Mouse (Mus musculus): Measurements from ENCODE around the gene Cdcp1. TPM values are rescaled to one million over a fixed set of nuclear protein-coding genes. Genes with fewer than 3 reads are reported as not detected.

Cdcp1 gene
- total RNA-seq, 2 experiments from 2014 or later = 0.13 TPM; not detected in 1

DNA sequence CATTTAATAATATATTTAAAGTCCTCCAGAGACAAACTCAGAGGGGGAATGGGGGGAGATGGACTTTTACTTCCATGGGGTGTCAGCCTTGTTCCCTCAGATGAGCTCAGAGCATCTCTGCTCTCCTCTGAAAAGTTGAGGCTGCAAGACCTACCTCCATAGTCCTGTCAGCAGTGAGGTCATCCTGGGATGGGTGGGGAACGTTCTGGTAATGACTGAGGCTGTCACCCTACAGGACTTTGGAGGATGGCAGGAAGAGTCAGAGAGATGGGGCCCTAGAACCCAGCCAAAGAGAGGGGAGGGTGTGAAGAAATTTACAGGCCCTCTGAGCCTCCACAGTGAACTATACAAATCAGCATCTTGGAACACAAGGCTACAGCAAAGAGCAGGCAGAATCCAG lies 64.3 kb downstream of the Cdcp1 start:
- no peak for DNase-seq

DNA sequence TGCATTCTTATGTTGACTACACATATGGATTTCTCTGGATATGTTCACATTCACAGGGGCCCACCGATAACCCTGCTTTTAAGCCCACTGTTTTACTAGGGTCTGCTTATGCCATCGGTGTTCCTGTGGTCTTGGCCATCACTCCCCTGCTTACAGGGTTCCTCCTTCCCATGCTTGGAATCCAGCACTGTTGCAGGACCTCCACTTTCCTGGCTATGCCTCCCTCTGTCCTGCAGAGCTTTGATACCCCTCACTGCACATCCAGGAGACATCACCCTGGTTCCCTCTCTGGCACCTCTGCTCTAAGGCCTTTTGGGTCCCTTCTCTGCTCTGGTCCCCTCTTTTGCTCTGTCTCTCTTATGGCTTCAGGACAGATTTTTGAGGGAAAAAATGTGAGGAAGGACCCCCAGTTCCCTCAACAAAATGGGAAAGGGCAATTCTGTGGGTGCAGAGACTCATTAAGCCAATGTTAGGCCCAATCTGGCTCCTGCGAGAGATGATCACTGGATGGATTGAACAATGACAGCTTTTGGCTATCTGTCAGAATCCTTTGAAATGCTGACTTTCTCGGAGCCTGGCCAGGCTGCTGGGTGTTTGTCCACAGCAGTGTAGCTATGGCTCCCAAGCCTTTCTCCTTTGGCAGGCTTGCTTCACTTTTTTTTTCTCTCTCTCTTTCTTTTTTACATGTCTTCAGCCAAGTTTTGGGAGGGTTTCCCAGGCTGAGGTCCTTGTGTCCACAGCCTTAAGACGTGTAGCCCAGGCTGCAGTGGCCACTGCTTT lies 65.4 kb downstream of the Cdcp1 start, which contains the start of gene Clec3b:
Gene Clec3b (plus strand): TSS at position 706 of the 780 bp plus-strand sequence.
- peak; percentile 12 to 45 for DNase-seq

DNA sequence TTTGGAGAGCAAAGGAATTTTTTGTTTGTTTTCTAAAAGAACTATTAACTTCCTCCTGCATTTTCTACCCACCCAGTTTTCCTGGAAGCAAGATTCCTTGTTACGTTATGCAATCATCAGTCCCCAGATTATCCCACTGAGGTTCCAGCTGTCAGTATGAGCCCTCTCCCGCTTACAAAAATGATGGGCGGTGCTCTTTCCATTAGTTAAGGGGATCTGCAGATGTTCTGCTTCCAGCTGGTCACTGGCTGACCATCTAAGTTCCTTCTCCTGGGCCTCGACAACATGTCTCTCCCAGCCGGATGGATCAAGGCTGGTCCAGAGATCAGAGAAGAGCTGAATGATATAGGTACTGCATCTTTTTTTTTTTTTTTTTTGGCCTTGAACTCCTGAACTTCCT lies 67.4 kb downstream of the Cdcp1 start:
- no peak for DNase-seq

DNA sequence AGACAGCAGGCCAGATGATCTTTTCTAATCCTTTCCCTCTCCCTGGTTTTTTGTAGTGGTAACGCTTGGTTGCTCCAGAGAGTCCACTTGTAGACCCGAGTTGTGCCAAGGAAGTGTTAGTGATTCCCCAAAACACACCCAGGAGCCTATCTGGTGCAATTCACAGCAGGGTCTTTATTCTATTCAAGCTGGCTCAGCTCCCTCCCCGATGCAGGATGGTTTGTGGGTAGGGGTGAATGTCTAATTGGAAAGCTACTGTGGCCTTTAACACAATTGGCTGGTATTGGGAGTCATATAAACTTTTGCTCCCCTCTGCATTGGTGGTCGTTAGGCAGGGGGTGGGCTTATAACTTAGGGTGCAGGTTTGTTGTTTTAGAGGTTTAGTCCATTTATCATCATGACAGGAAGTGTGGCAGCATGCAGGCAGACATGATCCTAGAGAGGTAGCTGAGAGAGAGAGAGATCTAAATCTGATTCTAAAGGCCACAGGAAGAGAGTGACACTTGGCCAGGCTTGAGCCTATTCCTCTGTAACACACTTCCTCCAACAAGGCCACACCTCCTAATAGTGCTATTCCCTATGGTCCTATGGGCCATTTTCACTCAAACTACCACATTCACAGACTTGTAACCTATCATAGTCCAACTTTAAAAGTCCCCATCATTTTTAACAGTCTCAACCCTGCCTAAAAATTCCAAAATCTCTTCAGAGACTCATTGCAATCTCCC lies 75.8 kb downstream of the Cdcp1 start:
- DNase-seq = no peak

DNA sequence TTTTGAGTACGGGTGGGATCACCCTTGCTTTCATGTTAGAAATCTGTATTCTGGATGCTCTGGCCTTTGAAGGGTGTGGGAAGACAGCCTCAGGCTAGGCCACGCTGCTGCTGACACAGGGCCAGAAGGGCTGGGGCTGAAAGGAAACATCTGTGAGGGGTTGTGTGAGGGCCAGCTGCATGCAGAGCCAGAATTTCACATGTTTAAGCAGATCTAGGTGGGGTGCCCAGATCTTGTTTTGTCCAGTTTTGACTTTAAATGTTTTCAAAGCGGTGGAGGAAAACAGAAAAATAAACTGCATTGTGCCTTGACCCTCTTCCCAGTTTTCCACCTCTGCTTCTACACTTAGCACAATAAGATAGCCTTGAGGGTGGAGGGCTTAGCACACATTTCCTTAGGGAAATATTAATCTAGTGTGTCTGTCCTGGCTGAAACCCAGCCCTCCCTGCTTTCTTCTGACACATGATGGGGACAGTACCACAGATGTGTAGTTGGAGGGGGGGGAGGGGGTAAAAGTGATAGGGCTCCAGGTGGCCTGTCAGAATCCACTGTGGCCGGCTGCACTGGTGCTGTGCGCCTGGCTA lies 76.9 kb downstream of the Cdcp1 start:
- DNase-seq = peak; percentile 38 to 55

DNA sequence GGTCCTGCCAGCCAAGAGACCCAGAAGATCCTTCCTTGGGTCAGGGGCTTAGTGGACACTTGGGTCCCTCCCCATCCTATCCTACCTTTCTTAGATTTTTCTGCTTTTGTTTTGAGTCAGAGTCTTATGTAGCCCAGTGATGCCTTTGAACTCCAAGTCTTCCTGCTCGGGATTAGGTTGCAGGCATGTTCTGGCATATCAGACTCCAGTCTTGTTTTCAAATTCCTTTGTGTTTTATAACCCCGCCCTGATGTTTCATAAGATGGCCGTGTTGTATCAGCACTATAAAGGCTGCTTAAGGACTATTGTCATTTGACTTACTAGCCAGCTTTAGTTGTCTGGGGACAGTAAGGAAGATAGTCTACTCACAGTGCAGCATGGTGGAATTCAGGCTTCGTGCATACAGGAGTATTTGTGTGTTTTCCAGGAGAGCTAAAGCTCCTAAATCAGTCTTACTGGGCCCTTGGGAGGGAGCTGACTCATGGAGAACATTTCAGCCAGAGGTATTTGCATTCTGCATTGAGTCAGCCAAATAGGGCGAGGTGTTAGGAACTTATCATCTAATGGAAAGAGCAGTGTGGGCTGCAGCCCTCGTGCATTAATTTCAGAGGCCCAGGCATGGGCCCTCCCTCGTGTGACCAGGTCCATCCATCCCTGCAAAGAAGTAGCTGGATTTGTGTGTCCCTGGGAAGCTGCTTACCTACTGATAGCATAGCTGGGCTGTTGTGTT lies 78.7 kb downstream of the Cdcp1 start:
- no peak for DNase-seq

DNA sequence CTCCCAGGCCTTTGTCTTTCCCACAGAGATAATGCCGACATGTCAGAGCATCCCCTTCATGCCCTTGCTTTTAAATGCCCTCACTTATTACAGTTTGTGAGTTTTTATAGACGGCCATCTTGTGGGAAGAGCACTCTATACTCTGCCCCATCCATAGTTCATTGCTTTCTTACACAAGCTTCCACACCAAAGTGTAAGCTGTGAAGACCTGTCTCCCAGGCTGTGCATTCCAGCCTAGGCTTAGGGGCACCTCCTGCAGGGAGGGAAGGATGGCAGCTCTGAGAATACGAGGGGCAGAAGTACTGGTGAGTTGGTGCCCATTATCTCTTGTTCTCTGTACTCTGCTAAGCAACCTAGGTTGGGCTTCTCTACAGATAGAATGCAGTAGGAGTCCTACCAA lies 82.8 kb downstream of the Cdcp1 start:
- DNase-seq = no peak

DNA sequence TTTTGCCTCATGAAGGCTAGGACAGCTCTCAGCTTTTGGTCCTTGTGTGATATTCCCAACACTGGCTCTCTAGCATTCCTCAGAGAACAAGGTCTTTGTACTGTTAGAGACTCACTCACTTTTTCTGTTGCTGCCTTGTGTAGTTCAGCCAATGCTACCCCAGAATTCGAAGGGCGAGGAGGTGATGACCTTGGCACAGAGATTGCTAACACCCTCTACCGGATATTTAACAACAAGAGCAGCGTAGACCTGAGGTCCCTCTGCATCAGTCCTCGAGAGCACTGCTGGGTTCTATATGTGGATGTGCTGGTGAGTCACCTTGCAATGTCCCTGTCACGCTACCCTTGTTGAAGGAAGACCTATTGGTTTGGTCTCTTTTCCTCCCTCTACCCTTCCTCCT lies 88.2 kb downstream of the Cdcp1 start:
- DNase-seq = no peak

DNA sequence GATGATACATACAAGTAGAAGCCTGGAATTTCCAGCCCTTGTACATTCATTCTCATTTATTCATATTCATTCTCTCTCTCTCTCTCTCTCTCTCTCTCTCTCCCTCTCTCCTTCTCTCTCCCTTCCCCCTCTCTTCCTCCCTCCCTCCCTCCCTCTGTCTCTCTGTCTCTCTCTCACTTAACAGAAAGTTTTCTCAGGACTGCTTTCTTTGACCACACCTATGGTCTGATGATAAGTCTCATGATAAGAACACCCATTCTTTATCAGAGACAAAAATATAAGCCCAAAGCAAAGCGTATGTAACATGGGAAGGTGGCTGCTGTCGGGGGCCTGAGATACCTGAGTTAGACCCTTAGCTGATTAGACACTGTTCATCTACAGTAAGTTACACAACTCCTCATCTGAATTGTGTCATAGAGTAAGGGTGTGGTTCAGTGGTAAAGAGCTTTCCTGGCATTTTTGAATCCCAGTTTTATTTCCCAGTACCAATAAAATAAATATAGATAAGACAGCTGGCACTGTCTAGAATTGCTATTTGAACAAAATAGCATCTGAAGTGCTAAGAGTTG lies 91.3 kb downstream of the Cdcp1 start:
- no peak for DNase-seq

DNA sequence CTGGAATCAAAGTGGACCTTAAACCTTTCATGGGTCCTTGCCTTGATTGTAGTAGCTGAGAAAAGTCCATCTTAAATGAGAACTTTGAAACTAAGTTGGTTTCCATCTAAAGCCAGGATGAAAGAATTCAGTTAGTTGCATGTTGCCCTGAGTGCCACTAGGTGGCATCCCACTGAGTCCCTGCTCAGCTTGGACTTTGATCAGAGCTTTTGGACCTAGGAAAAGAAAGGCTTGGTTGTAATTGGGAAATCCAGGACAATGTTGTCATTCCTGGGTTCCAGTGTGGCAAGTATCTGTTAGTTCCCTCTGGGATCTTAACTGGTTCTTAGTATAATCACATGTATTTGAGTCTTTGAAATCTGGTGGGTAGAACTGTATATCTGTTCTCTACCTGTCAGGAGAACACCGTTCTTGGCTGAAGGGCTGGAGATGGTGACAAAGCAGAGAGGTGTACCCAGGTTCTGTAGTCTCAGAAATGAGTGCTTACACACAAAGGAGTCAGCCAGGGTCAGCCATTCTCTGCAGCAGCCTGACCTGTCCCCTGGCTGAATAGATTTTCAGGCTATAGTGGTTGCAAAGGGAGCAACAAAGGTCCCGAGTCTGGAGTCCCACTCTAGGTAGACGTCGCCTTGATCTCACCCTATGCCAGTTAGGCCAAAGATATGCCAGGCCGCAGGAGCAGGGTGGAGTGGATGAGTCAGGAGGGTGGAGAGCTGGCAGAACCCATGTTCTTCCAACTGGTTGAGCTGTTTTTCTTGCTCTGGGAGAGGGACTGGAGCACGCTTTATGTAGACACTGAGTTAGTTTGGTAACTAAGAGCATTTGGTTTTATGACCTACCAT lies 92.0 kb downstream of the Cdcp1 start:
- DNase-seq = peak; percentile 33 to 47

DNA sequence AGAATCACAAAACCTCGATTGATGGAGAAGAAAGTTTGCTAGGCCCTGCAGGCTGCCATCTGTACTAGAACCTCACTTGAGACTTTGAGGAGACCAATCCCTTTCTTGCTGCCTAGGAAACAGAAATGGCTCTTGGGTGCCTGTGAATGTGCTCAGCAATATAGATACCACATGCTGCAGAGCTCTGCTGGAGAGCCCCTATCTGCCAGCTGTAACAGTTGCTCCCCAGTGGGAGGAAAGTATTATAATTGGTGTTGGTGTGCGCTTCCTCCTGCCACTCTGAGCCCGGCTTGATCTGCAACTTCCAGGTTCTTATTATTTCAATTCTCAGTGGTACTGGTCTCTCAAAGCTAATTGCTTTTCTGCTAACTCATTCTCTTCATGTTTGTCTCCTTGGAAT lies 92.8 kb downstream of the Cdcp1 start:
- no peak for DNase-seq

Other genes starting within 250 kb of the Cdcp1 start
- 10 to 100 TPM; 19.7 to 23.2 TPM for gene Tmem42, start 194.7 kb downstream of the Cdcp1 start, total RNA-seq (2021)
- gene Tgm4, start 181.3 kb downstream of the Cdcp1 start, total RNA-seq (2021) = 1 to 10 TPM in 1 of 2 experiments, under 1 TPM in 1; 0.79 to 1.1 TPM
- gene Zdhhc3, start 102.8 kb downstream of the Cdcp1 start, total RNA-seq (2021) = 10 to 100 TPM; 64.2 to 80.4 TPM
- gene Exosc7, start 102.8 kb downstream of the Cdcp1 start, total RNA-seq (2021) = 10 to 100 TPM; 33.2 to 41.3 TPM
- 10 to 100 TPM; 30.4 to 58.6 TPM for gene Clec3b, start 65.1 kb downstream of the Cdcp1 start, total RNA-seq (2021)
- gene Tmem158, start 44.7 kb upstream of the Cdcp1 start, total RNA-seq (2021) = 10 to 100 TPM in 1 of 2 experiments, 1 to 10 TPM in 1; 9.3 to 10.2 TPM
- gene Lars2, start 150.9 kb upstream of the Cdcp1 start, total RNA-seq (2021) = 100 to 1,000 TPM in 1 of 2 experiments, 10 to 100 TPM in 1; 76.9 to 116 TPM